Mouse (Mus musculus): ENCODE results near the gene Plekhm3.

Gene Plekhm3

DNA sequence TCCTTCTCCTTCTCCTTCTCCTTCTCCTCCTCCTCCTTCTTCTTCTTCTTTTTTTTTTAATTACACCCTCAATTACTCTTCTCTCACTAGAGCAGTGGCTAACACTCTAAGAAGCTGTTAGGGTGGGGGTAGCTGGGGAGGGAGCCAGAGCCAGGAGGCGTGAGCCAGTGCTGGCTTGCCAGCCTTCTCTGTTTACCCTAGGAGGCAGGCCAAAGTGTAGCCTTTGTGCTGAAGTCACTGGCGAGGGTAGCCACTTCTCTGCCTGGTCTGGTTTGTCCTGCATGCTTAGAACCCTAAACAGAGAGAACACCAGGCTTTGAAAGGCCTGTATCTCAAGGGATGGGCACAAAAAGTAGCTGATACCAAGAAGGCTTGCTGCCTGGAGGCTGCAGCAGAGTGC is 199.4 kb downstream of the Plekhm3 start:
- DNase-seq: peak; percentile 7

DNA sequence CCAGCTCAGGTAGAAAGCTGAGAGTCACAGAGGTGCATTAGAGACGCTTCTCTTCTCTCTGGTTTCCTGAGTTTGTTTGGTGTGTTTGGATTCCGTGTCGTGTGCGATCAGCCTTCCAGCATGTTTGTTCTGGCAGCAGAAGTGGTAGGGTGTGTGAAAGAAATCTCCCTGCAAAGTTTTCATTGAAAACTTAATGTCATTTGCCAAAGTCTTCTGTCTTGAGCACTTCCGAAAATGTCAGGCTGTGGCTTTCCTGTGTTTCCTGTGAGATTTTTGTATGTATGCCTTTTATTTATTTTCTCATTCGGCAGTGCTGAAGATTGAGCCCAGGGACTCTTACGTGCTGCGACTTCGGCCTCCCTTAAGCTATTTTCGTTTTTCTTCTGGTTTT is 200.0 kb downstream of the Plekhm3 start:
- DNase-seq: no peak

DNA sequence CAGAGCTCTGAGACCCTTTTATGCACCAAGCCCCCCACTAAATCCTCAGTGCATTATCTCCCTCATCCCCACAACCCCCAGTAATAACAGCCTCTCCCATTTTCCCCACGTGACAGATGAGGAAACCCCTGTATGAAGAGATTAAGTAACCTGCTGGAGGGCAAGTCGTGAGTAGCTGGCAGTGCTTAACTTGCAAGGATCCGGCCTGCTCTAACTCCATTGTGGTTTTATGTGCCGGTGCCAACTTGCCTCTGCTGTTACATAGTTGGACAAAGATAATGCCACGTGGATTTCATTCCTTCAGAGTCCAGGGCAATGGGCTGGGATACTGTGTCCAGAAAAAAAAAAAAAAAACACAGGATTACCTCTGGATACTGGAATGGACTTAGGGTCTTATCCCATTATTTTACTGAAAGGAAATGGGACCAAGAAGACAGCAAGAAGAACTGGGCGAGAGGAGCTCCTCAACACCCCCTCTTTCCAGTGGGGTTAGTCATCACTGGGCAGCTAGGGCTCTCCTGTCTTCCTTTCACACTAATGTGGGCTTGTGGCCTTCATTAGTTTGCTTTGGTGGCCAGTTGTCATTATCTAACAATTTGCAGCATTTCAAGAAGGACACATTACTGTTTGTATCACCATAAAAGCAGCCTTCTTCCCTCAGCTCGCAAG is 200.5 kb downstream of the Plekhm3 start:
- no peak for DNase-seq

DNA sequence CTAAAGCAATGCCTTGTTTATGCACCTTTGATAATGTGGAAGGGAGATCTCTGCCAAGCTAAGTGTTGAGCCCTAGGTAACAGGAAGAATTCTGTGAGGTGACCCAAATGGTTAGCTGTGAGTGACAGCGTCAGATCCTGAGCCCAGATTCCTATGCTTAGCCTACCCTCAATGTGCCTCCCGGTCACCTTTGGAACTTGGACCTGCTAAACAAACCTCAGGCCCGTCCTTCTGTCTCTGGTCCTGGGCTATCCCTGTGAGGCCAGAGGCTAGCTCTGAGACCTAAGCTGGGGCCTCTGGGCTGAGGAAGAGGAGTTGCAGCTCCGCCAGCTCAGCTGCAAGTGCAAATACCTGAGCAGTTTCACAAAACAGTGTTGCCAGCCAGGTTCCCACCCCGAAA is 202.0 kb downstream of the Plekhm3 start:
- DNase-seq: no peak

DNA sequence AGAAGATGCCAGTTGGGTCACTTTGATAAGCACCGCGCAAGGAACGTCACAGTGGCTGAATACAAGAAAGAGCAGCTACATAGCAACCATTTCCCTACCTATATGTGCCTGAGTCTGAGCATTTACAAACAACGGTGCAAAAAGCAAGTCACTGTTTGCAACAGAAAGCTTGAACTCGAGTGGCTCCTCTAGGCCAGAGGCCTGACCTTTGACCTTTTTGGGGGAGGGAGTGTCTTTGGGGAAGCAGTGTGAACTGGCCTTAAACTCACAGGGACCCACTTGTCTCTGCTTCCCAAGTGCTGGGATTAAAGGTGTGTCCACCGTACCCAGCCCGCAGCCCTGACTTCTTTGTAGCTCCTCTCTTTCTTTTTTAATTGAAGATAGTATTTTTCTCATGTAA is 203.0 kb downstream of the Plekhm3 start:
- DNase-seq: no peak

DNA sequence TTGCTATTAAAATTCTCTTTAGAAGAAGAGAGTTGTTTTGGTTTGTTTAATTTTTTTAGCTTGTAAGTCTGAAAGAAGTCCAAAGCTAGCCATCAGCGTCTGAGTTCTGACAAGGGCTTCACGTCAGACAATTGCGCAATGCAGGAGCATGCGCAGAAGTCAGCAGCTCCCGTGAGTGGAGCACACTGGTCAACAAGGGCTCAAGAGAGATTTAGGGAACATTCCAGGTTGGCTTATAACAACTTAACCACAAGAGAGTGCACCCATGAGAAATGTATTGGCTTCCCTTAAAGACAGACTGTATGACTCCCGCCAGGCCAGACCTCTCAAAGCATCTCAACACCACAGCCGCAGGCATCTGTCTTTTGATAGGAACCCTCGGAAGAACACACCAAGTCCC is 203.5 kb downstream of the Plekhm3 start:
- DNase-seq: no peak

DNA sequence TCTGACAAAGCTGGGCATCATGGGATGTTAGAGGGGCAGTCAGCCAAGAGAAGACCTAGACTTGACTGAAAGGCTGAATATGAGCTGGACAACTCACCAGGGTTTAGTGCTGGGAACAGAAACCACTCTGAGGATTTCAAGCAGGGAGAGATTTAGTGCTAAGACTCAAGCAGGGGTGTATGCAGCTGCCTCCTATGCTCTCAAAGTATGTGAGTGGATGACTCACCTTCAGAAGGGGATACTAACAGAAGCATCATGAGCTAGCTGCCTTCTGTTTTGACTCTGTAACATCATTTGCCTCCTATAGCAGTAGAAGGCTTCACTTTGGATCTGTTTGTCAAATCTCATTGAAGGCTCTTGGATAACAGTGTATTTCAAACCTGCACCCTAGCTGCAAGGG is 212.0 kb downstream of the Plekhm3 start:
- no peak for DNase-seq

DNA sequence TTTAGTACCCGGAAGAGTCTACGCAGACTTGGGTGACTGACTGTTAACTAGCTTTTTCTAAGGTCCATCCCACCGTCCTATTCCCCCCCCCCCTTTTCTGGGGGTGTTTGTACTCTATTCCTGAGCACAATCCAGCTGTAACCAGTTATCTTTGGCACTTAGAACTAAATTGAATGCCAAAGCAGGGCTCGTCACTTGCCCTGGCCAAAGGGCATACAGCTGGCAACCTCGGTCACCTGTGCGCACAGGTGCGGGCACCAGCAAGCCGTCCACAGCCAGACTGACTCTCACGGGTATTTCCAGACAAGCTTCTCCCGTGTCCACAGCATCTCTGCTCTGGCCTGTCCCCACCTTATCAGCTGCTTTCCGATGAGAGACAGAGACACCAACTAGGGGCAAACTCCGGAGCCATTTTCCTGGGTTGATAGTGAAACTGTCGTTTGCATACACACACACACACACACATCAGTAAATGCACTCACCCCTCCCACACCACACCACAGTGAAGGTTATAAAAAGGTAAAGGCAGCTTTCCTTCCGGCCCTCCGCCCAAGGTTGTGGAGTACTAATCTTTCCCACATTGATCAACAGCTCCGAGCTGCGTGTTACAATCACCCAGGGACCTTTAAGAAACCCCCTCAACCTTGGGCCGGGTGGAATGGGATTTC is 213.7 kb downstream of the Plekhm3 start:
- no peak for DNase-seq

DNA sequence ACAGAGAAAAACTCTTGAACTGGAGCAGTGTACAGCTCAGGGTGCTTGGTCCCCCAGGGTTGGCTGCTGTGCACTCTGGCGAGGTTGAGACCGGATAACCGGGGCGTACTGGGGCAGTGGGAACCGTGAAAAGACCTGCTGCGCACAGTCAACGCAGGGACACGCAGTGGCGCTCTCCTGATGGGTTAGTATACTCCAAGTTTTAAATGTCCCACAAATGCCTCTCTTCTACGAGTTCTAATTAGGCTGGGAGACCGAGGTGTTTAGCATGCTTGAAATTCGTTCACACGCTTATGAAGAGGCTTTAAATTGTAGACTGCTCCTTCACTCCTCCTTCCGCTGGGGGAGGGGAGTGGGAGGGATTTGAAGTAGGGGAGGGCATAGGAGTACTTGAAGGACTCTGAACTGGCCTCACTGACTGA is 218.0 kb downstream of the Plekhm3 start:
- DNase-seq: peak; percentile 8

DNA sequence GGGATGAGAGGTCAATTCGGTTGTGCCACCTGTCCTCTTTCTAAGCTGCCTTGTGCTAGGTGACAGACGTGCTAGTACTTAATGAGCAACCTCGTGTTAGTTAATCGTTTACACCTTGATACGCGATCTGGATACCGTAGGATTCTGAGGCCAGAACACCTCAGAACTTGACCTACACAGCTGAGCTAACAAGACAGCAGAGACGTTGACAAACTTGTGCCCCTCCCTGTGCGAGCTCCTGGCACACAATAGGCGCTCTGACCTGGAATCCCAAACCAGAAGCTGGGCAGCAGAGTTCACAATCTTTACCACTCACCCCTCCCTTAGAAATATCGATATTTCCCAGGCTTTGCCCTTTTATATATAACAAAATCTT is 218.5 kb downstream of the Plekhm3 start:
- DNase-seq: no peak

DNA sequence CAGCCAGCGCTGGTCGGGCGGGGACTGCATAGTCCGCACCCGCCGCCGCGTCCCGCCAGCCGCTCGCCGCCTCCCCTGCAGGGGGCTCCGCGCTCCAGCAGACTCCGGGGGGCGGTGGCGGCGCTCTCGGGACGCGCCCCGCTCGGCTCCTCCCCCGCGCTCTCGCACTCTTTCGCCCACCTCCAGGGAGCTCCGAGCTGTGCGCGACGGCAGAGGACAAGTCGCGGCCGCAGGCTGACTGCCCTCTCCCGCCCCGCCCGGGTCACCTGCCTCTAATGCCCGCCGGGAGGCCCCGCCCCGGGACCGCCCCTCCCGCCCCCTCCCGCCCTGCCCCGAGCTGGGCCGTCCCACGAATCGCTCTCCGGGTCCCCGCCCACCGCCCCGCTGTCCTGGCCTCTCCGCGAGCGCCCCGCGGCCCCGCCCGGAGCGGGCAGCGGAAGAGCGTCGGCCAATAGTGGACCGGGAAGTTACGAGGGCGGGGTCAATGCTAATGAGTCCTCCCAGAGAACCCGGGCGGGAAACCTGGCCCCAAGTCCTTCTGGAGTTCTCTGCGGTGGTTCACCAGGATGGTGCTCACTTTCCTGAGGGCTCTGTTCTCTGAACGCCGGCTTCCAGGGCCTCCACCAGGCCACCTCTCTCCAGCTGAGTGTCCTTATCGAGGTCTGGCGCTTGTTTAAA is 219.0 kb downstream of the Plekhm3 start, which contains the start of gene Fzd5:
TSS of gene Fzd5 (minus strand) at position 250 of the 678 bp plus-strand sequence.
- DNase-seq: peak; percentile 69

DNA sequence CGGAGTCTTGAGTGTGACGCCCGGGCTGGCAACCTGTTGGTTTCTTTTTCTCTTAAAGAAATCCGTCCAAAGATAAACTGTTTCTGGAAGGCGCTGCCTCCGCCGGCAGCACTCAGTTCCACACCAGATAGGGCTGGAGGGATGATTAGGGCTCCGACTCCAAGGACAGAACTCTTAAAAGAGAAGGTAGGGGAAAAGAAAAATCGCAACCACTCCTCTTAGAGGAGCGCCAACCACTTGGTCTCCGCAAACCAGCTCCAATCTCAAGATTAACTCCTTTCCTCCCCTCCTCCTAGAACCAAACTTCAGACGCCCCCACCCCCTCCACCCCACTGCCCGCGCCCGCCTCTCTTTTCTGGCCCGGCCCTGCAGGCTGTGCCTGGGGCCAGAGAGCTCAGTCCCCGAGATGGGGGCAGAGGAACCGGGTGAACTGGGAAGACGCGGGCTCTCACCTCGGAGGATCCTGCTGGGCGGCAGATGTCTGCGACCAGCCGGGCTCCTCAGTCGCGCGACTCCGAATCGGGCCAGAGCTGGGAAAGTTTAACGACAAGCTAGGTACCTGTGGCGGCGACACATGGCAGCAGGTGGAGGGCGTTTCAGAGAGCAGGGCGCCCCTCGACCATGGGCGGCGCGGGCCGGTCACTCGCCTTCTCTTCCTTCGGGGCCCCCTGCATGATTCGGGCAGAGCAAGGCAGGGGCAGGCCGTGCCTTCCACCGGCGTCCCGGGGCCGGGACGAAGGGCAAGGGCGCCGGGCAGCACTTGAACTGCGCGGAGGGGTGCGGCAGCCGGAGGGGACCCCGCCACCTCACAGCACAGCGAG is 219.7 kb downstream of the Plekhm3 start:
- DNase-seq: peak; percentile 9
